ENCODE assay signal across 8 mouse cellular contexts in the genomic region with DNA sequence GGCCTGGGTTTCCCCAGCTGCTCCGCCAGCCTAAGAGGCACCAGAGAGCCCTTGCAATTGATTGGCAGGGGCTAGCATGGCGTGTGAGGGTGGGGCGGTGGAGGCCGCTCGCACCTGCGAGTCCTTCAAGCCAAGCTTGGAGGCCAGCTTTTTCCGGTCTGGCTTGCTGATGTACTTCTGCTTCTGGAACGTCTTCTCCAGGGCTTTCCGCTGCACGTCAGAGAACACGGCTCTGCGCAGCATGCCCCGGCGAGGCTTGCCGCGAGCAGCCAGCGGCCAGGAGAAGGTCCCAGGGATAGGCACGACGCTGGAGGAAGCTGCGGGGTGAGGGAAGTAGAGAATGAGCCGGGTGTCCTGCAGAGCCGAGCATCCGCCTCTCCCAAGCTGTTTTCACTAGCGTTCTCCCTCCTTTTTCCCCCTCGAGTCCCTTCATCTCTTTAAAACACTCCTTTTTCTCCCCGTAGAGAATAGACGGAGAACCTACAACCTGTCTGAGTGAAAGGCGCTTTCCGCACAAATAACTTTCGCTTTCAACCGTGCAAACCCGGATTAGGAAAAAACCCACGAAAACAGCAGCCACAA. TPM values are rescaled to one million over a fixed set of nuclear protein-coding genes. Genes with fewer than 3 reads are reported as not detected.
DNase-seq lines count a peak whose midpoint lies in the region; ATAC-seq lines count a peak whose summit lies in the region.

No protein-coding gene starts in this region.

- WGBS in heart, embryonic 12.5 days = 1% methylated on average over 33 of the region's 33 CpGs
- WGBS in liver, embryonic 12.5 days (ENCODE audit: insufficient replicate concordance) = under 1% methylated on average over 33 of the region's 33 CpGs

- no peak for DNase-seq in heart, postnatal 4 days
- DNase-seq in neural tube, embryonic 10.5 days (ENCODE audit: extremely low spot score, low spot score) = peak; percentile 71
- no peak for DNase-seq in cerebellum, adult 11 months
- DNase-seq in left cerebral cortex, postnatal 4 days = no peak

- peaks cover 85% of the 10 kb centered on the region for H3K27me3 ChIP-seq in heart, embryonic 12.5 days (replicated peaks)
- H3K27me3 ChIP-seq in liver, embryonic 12.5 days (replicated peaks) = peaks cover 92% of the 10 kb centered on the region

- peak overlapping the region; percentile 46 for H3K4me3 ChIP-seq in heart, embryonic 12.5 days
- H3K4me3 ChIP-seq in liver, embryonic 12.5 days = peak overlapping the region; percentile 37

- H3K36me3 ChIP-seq in heart, embryonic 12.5 days = no peaks in the 10 kb centered on the region
- no peaks in the 10 kb centered on the region for H3K36me3 ChIP-seq in liver, embryonic 12.5 days

- no peak overlapping the region for H3K27ac ChIP-seq in heart, embryonic 12.5 days (ENCODE audit: poor library complexity, severe bottlenecking)
- no peak overlapping the region for H3K27ac ChIP-seq in liver, embryonic 12.5 days

- 0 out of 2 replicates have a peak overlapping the region, but pooled peaks have one; percentile 11 for H3K9ac ChIP-seq in heart, embryonic 12.5 days
- H3K9ac ChIP-seq in liver, embryonic 12.5 days = no peak overlapping the region

- H3K9me3 ChIP-seq in heart, embryonic 12.5 days (replicated peaks) = no peaks in the 10 kb centered on the region
- H3K9me3 ChIP-seq in liver, embryonic 12.5 days (replicated peaks) = no peaks in the 10 kb centered on the region

- peaks cover 25% of the 10 kb centered on the region for H3K4me1 ChIP-seq in heart, embryonic 12.5 days (replicated peaks)
- H3K4me1 ChIP-seq in liver, embryonic 12.5 days = peaks cover 7% of the 10 kb centered on the region

- ATAC-seq in heart, embryonic 12.5 days (ENCODE audit: insufficient number of reproducible peaks, low FRiP score) = no peak
- ATAC-seq in common myeloid progenitor, adult 5-6 weeks (replicated peaks; ENCODE audit: low read depth, poor library complexity, severe bottlenecking) = peak; percentile 90
- peak; percentile 93 to 95 for ATAC-seq in hematopoietic stem cell, adult 5-6 weeks (replicated peaks in 1 of 2; ENCODE audit: insufficient read depth in 1 of 2, low FRiP score in 2 of 2, low TSS enrichment in 1 of 2, low read depth in 1 of 2, poor library complexity in 2 of 2, severe bottlenecking in 2 of 2)
- no peak for ATAC-seq in liver, embryonic 12.5 days

- H3K4me2 ChIP-seq in heart, embryonic 12.5 days = peak overlapping the region; percentile 67
- H3K4me2 ChIP-seq in liver, embryonic 12.5 days = peak overlapping the region; percentile 59

- intact Hi-C loops in left cerebral cortex, postnatal 4 days (cut with DNase I) = no loop called here

RNA-seq across cellular contexts. Expression of gene Dbx1, which starts 3.2 kb away (rescaled TPM):
- 0.20 TPM in 1 of 2 replicates, not detected in the other for polyA plus RNA-seq in heart, embryonic 12.5 days (2016; fragmentation: Nextera tagmentation; extraction: Ambion mirVana)
- not detected for total RNA-seq in heart, postnatal 4 days (2021)
- total RNA-seq in common myeloid progenitor, adult 5-6 weeks (2017) = not detected in 2 replicates
- total RNA-seq in hematopoietic stem cell, adult 5-6 weeks (2017) = not detected in 2 replicates
- polyA plus RNA-seq in liver, embryonic 12.5 days (2016; fragmentation: Nextera tagmentation; extraction: Ambion mirVana) = 0.08 TPM in 1 of 2 replicates, not detected in the other
- not detected for total RNA-seq in left cerebral cortex, postnatal 4 days (2021)

Comparison
In these comparisons a context has a peak if more than half of its experiments do, and no peak if none do; other contexts are left out.
1. ATAC-seq: peak in common myeloid progenitor, adult 5-6 weeks (single experiment) and hematopoietic stem cell, adult 5-6 weeks (2 of 2); none in heart, embryonic 12.5 days (single experiment) and liver, embryonic 12.5 days (single experiment).